Mouse (Mus musculus) left cerebral cortex, postnatal 25 days (tissue): ENCODE data around the gene Bcat1. TPM values are rescaled to one million over a fixed set of nuclear protein-coding genes. Genes with fewer than 3 reads are reported as not detected.

Experiments
- DNase-seq, 2 experiments: peaks; one replicate each; pipeline ENCODE4 v3.0.0; 2022; ENCODE audit warnings: low spot score in 2 of 2, mixed read lengths in 1 of 2
- intact Hi-C: fragments of 180-260 bp; cut with DNase I; formaldehyde crosslinking; loops from one replicate; pipeline ENCODE4 v1.15.1; 2025
- total RNA-seq, 2 experiments: library from RNA; stranded (reverse); gene quantifications; 2 replicates each; pipeline ENCODE4 v1.2.3; 2021

Bcat1 gene
- total RNA-seq, result 10 to 100 TPM; 73.2 to 75.8 TPM

DNA sequence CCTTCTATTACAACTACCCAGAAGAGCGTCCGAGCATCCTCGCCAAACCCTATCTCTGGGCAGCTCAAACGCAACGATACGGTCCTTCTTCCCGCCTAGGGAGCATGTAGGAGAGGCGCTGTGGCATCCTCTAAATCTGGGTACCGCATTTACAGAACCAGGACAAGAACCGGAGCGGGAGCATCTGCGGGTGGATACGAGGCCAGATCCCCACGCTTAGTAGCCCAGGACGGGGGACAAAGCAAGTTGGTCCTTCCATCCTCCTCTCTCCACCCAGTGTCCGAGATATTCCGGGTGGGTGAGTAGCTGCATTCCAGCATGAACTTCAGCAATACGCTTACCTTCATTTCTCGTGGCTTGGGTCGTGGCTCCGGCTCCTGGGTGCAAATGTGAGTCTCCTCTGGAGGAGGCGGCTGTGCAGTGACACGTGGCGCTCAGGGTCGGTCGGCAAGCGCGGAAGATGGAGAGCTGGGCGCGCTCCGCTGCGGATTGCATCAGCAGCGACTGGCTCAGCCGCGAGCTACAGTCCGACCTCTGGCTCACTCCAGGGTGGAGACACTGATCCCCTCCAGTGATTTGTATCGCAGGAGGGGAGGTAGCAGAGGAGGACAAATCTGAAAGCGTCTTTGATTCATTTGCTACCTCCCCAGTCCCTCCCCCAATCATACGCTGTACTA, at the start of gene Bcat1:
TSS of gene Bcat1 (minus strand) at position 637 of the 677 bp plus-strand sequence.
- peak; percentile 25 to 26 for DNase-seq
- intact Hi-C loops, result no loop called here

DNA sequence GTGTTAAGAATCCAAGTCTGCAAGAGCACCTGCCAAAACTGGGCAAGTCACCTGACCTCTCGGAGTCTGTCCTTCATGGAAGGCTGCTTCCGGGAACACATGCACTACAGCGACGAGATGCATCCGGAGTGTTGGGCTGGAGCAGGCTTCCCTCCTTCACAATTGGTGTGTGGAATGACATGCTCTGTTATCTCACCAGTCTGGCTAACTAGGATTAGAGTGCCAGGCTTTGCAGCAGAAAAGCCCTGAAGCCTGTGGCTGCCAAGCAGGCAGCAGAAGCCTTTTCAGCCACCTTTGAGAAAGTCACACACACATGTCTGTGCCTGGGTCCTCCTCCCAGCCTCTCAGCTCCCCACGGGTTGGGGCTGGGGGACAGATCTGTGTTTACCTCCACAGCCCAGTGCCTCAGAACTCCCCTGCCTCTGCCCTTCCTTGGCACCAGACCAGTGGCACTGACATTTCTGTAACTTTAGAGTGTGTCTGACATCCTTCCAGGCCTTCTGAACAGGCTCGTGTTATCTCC, 49.7 kb upstream of the Bcat1 start:
- intact Hi-C loops, result no loop called here
- no peak for DNase-seq

GRCm38 (mm10) chr6:145124621-145125020, 48.6 kb upstream of the Bcat1 start:
- DNase-seq, result no peak
- intact Hi-C loops, result no loop called here

- DNase-seq, result no peak
- intact Hi-C loops, result no loop called here
These were observed 47.4 kb upstream of the Bcat1 start for GRCm38 (mm10) chr6:145123136-145124060.

GRCm38 (mm10) chr6:145122423-145123059, 46.6 kb upstream of the Bcat1 start:
- DNase-seq, result no peak
- intact Hi-C loops, result no loop called here

- DNase-seq, result peak in 1 of 2 experiments; percentile 17
- intact Hi-C loops, result no loop called here
These were observed 45.8 kb upstream of the Bcat1 start for GRCm38 (mm10) chr6:145121590-145122420.

GRCm38 (mm10) chr6:145120787-145121589, 45.0 kb upstream of the Bcat1 start:
- peak in 1 of 2 experiments; percentile 37 for DNase-seq
- intact Hi-C loops, result no loop called here

- DNase-seq, result no peak
- intact Hi-C loops, result no loop called here
These were observed 44.1 kb upstream of the Bcat1 start for GRCm38 (mm10) chr6:145120086-145120485.

DNA sequence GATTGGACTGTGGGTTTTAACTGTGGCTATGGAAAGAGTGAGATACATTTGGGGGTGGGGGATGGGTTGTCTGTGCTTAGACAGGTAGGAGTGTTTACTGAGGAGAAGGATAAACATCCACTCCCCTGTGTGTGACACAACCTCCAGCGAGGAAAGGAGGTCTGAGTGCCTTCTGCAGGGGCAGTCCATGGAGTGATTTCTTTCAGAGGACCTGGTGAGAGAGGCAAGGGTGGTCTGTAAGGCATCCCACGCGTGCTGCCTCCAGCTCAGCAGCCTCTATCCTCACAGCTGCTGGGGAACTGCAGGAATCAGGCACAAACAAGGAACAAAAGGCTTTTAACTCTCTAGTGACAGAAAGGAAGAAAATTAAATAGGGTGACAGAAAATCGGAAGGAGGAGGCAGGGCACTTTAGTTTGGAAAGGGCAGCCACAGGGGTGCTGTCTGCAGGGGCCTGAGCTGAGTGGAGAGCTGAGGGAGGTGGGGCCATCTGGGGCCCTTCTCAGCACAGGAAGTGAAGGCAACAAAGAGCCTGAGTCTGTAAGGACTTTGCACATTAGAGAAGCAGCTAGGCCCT, 40.2 kb upstream of the Bcat1 start:
- intact Hi-C loops, result loop anchor here (10.0 kb wide), 1 partner anchor 1461 kb away; no protein-coding TSS in a partner anchor
- no peak for DNase-seq

DNA sequence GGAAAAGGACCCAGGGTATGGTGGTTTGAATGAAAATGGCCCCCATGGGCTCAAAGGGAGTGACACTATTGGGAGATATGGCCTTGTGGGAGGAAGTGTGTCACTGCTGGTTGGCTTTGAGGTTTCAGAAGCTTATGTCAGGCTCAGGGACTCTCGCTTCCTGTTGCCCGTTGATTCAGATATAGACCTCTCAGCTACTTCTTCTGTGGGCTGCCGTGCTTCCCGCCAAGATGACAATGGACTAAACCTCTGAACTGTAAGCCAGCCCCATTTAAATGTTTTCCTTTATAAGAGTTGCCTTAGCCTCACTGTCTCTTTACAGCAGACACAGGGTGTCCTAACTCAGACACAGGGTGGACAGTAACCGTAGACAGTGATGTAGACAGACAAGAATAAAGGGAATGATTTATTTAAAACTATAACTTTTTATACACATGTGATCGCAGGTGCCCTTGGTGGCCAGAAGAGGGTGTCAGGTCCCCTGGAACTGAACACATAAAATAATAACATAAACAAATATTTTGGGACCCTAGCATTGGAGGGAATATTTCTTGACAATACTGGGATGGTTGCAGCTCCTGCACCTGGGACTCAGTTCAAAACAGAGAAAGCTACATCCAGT, 39.6 kb upstream of the Bcat1 start, which contains the start of gene Lrmp:
TSS of gene Lrmp (plus strand) at position 178 of the 622 bp plus-strand sequence.
- DNase-seq, result no peak
- intact Hi-C loops, result loop anchor here (10.0 kb wide), 1 partner anchor 1461 kb away; no protein-coding TSS in a partner anchor

DNA sequence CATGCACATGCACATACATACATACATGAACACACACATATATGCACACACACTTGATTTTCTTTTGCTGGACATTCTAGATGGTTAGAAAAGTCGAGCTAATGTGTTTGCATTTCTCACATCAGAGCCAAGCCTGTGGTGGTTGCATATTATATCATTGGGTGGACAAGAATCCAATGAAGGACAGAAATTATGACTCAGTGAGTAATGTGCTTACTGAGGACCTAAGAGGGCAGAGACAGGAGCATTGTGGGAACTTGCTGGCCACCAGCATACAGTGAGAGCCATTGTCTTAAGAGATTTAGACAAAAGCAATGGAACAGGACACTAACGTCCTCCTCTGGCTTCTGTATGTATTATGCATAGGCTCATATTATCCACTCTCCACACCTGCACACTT, 38.6 kb upstream of the Bcat1 start:
- no peak for DNase-seq
- intact Hi-C loops, result loop anchor here (10.0 kb wide), 1 partner anchor 1460 kb away; no protein-coding TSS in a partner anchor

DNA sequence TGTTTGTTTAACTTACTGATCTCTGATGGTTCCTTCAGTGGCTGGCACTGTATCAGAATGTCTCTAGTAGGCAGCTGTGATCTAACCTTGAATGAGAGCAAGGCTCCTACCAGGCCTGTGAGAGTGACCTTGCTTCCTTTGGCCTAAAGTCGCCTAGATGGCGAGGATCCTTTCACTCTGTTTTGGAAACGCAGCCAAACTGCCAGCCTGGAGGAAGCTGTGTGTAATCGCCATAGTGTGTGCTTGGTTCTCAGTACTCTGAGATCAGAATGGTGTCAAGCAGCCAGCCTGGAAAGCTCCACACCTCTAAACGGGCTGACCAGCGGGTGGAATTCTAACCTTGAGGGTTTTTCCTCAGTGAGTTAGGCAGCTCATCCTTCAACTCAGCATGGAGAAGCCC, 36.9 kb upstream of the Bcat1 start:
- no peak for DNase-seq
- intact Hi-C loops, result loop anchor here (10.0 kb wide), 1 partner anchor 1458 kb away; no protein-coding TSS in a partner anchor

GRCm38 (mm10) chr6:145110786-145111185, 34.8 kb upstream of the Bcat1 start:
- DNase-seq, result no peak
- intact Hi-C loops, result loop anchor here (10.0 kb wide), 1 partner anchor 1456 kb away; no protein-coding TSS in a partner anchor

GRCm38 (mm10) chr6:145106163-145106842, 30.3 kb upstream of the Bcat1 start:
- DNase-seq, result no peak

GRCm38 (mm10) chr6:145105439-145105838, 29.5 kb upstream of the Bcat1 start:
- intact Hi-C loops, result no loop called here
- no peak for DNase-seq

More at GRCm38 (mm10) chr6:145106163-145106842, 30.3 kb upstream of the Bcat1 start:
- intact Hi-C loops, result no loop called here

DNA sequence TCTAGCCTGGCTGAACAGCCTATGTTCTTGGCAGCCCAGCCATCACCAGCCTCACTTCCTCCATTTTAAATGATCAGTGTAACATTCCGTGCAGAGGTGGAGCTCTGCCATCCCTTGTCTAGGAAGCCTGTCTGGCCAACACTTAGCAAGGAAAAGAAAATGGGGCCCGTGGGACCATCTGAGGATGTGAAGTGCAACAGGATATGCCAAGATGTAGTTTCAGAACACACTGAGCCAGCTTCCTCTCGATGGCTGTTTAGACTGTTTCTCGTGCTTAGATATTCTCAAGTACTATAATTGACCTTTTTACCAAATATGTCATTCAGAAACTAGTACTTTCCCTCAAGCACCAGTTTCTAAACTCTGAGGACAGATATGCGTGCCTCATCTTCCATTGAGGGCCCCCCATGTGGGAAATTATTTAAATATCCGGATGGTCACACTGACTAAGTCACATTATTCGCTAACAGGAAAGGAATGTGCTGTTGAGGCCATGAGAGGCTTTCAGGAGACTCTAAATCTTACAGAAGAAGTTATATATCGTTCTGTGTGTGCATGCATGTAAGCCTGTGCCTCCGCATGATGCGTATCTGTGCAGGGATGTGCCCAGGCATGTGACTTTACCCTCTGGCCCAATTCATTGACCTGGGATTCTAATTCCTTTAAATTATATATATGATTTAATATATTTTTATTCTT, 28.4 kb upstream of the Bcat1 start:
- intact Hi-C loops, result no loop called here
- no peak for DNase-seq
